Mouse (Mus musculus) brain, embryonic 14.5 days (tissue): ENCODE measurements at regions not wholly inside any gene's neighbourhood (a gene's known extent, or its start where the extent isn't known, plus 50 kb on each side); places are given as distances from the start of the nearest gene placed in this dataset.

Source experiments
- CTCF ChIP-seq: fragments of 200-500 bp; IDR thresholded peaks from 2 replicates; pipeline ENCODE4 v1.5.1; 2012; ENCODE audit warnings: inconsistent platforms, mild to moderate bottlenecking, moderate library complexity, borderline replicate concordance; ENCODE audit not compliant: insufficient read depth, insufficient read length; ENCODE audit errors: extremely low read depth
- POLR2A ChIP-seq: fragments of 200-500 bp; IDR thresholded peaks from 2 replicates; pipeline ENCODE4 v1.6.1; 2012; ENCODE audit warnings: mild to moderate bottlenecking, inconsistent platforms, borderline replicate concordance; ENCODE audit not compliant: poor library complexity, insufficient read depth, insufficient read length, severe bottlenecking; ENCODE audit errors: extremely low read depth

- TF ChIP-seq POLR2A (no peak), CTCF (no peak)
These were observed 247.7 kb downstream of the Mbnl1 start for GRCm38 (mm10) chr3:60720322-60720721.
